Mouse (Mus musculus): ENCODE data around the gene Syt16.

Syt16 gene

GRCm38 (mm10) chr12:74212156-74212555, 214.7 kb downstream of the Syt16 start:
- no peak for DNase-seq (ENCODE audit: low read depth, low spot score)

- DNase-seq (ENCODE audit: low read depth, low spot score): no peak
Measured at GRCm38 (mm10) chr12:74216103-74216728, 218.8 kb downstream of the Syt16 start.

DNA sequence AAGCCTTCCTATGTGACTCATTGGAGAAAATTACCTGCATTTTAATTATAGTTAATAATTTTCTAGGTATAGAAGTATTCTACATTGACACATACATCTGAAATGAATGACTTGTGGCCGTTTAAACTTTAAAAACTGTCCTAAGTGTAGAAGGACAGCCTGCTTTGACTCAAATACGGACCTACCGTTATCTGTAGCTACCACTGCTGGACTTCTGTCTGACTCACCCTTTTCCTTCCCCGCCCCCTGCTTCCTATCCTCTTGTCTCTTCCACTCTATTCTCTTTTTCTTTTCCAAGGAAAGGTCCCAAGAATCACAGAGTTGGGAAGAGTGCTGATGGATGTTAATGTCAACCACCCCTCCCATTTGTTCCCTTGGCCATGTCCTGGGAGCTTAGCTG, 222.4 kb downstream of the Syt16 start:
- DNase-seq (ENCODE audit: low read depth, low spot score): no peak

- no peak for DNase-seq (ENCODE audit: low read depth, low spot score)
Measured at GRCm38 (mm10) chr12:74220651-74221050, 223.2 kb downstream of the Syt16 start.

- DNase-seq (ENCODE audit: low read depth, low spot score): no peak
Measured at GRCm38 (mm10) chr12:74230808-74231207, 233.3 kb downstream of the Syt16 start.

GRCm38 (mm10) chr12:74232845-74233244, 235.4 kb downstream of the Syt16 start:
- no peak for DNase-seq (ENCODE audit: low read depth, low spot score)

- DNase-seq (ENCODE audit: low read depth, low spot score): no peak
Measured at GRCm38 (mm10) chr12:74236191-74236590, 238.7 kb downstream of the Syt16 start.

DNA sequence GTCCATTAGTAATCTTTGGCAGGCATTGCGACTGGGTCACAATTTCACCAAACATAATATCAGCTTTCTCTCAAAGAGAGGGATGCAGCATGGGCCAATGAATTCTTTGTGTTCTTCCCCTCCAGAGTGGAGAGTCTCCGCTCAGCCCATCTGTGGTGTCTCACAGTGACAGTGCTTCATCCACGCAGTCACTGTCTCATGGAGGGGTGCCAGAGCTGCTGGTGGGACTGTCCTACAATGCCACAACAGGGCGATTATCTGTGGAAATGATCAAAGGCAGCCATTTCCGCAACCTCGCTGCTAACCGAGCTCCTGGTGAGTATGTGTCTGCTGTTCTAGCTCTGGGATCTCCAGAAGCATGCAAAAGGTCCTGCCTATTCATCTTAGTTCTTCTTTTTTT, 240.6 kb downstream of the Syt16 start:
- DNase-seq (ENCODE audit: low read depth, low spot score): peak; percentile 2

DNA sequence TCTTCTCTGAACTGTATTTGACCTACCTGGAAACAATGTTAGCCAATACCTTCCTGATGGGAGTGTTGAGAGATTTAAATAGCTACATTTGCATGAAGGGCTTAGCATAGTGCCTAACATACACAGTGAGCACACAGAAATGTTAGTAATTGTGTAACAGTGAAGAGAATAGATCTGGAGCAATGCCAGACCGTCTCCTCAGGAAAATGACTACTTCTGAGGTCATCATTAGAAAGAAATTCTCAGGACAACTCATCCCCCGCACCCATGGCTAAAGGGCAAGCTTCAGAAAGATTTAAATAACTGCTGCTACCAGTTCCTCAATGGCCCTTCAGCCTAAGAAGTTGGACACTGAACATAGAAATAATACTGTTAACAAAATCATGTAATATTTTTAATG, 241.3 kb downstream of the Syt16 start:
- peak; percentile 49 for DNase-seq (ENCODE audit: low read depth, low spot score)

DNA sequence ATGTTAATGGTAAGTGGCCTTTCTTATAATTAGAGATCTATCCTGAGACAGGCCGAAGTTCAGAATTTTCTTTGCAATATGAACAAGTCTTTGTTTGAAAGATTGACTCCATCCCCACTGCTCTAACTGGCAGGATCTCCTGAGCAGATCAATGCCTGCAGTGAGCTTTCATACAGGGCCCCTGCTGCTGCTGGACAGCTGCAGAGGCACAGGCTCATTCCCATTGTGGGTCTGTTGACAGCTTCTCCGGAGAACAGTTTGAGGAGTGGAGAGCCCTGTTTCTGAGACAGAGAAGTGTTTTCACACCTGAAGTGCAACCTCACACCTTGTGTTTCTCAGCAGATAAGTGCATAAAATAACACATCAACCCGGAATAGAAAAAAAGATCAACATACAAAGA, 267.4 kb downstream of the Syt16 start:
- no peak for DNase-seq (ENCODE audit: low read depth, low spot score)

DNA sequence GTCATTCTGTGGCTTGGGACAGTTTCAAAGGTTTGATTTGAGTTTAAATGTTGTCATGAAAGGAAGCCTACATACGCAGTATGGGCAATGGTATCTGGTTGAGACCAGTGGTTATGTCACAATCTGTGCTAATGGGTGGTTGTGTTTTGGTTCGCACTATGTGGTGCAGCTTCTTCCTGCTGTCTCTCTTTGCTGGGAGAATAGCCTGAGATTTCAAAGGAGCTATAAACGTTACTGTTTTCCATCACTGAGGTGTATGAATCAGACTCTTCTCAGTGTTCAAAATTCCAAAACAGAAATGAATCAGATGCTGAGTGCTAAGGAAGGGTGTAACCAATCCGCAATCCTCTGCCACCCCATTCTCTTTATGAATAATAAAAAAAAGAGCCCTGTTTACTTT, 269.6 kb downstream of the Syt16 start:
- no peak for DNase-seq (ENCODE audit: low read depth, low spot score)

DNA sequence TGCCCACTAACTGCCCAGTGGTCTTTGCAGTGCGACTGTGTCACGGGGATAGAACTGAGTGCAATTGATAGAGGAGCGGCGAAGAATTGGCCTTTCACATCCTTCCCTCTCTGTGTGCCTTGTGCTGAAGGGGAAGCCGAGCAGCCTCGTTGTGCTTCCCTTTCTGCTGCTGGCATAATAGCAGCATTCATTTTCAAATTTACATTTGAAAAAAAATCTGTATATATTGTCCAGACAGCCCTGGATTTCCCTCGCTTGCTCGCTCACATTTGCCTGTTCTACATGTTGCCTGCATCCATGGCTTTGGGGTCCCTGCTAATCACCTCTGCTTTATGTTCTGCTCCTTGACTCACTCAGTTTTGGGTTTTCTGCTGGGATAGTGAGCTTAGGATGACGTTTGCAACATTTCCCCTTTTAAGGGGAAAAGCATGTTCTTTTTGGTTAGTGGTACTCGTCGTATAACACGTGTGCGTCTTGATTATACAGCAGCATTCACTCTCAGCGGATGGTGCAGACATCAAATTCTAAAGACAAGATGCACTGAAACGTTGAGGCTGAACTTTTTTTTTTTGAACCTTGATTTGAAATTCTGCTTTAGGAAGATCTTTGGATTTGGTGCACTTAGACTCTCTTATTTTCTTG, 271.3 kb downstream of the Syt16 start:
- DNase-seq (ENCODE audit: low read depth, low spot score): no peak

- peak; percentile 10 for DNase-seq (ENCODE audit: low read depth, low spot score)
Measured at GRCm38 (mm10) chr12:74272545-74272944, 275.1 kb downstream of the Syt16 start.

DNA sequence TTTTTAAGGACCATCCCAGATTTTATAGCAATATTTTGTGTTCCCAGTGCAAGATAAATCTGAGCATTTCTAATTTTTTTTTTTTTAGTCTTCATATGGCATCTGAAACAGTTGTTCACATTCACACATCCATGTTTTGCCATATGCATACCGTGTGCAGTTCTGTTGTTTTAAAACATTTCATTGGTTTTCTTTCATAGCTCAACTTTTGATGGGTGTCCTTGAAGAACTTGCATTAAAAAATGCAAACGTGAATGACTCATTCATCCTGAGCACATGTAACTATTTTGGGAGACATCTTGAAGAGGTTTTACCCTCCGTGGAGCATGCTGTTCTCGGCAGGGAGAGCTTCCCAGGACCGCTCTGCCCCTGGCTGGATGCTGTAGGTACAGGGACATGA, 279.8 kb downstream of the Syt16 start:
- DNase-seq (ENCODE audit: low read depth, low spot score): no peak

GRCm38 (mm10) chr12:74281403-74281802, 283.9 kb downstream of the Syt16 start:
- DNase-seq (ENCODE audit: low read depth, low spot score): no peak

GRCm38 (mm10) chr12:74282846-74283245, 285.4 kb downstream of the Syt16 start:
- no peak for DNase-seq (ENCODE audit: low read depth, low spot score)

DNA sequence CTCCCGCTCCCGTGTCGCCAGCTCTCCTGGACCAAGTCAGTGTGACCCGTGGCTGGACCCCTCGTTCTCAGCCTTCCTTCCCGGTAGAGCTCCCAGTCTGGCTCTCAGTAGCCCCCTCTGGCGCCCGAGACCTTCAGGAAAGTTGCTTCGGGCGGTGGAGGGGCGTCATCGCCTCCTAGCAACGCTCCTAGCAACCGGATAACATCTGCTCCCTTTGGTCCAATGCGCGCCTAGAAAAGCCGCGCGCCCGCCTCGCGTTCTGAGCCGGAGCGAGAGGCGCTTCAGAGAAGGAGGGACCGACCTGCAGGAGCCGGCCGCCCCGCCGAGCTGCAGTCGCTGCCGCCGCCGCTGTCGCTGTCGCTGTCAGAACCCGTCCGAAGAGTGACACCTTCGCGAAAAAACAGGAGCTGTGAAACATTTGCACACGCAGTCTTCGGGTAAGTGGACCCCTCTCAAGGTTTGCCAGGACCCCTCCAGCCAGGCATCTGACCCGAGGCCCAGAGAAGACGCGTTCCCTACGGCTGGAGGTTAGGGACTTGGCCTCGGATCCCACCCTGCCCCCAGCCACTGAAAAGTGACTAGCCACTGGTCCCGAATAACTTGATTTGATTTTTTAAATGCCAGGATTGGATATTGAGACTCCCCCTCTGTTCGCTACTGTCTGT, 286.7 kb downstream of the Syt16 start:
- DNase-seq (ENCODE audit: low read depth, low spot score): peak; percentile 94

DNA sequence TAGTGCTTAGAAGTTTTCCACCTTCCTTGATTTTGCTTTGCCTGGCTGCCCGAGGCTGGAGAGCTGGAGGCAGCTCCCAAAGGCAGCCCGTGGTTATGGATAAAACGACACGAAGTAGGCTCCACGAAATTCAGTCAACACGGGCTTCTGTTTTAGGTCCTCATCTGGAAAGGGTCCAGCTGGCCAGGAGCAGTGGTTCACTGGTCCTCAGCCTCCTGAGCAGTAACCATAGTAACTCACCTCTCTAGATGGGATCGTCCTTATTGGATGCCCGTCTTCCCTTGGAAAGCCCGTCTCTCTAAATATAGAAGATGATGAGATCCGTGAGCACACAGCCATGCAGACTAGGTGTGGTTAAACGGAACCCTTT, 287.2 kb downstream of the Syt16 start:
- DNase-seq (ENCODE audit: low read depth, low spot score): no peak

- no peak for DNase-seq (ENCODE audit: low read depth, low spot score)
Measured at GRCm38 (mm10) chr12:74290983-74291382, 293.5 kb downstream of the Syt16 start.

- peak; percentile 54 for DNase-seq (ENCODE audit: low read depth, low spot score)
Measured at GRCm38 (mm10) chr12:74293624-74294023, 296.2 kb downstream of the Syt16 start.

DNA sequence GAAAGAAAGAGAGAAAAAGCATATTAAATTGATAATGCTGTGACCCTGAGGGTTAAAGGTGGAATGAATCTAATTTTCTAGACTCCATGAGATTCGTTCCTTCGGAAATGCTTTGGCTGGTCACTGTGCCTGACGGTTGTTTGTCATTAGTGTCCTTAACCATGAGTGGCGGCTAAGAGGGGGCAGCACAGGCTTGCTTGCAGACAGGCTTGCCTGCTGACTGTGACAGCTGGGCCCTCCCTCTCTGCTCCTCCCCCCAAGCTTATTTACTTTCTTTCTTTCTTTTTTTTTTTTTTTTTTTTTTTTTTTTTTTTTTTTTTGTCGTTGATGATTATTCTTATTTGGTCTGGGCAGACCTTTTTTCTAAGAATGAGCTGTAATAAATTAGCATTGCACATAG, 298.9 kb downstream of the Syt16 start:
- no peak for DNase-seq (ENCODE audit: low read depth, low spot score)

DNA sequence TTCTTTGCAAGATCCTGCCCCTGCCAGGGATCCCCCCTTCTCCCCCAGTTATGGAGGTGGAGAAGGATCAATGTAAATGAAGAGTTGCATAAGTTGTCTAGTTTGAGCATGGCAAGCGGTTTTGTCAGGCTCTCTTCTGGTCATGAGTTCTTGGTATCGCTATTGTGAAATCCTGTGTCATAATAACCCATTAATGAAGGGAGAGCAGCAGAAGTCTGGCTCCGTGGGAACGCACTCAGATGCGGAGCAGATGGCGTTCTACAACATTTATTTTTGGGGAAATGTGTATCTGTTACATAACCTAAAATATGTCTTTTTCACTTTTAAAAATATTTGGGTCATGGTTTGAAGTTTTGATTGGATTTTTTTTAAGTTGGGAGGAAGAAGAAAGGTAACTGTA, 304.1 kb downstream of the Syt16 start:
- DNase-seq (ENCODE audit: low read depth, low spot score): no peak

Measured in R1 (cell line).